Mouse (Mus musculus): ENCODE measurements around the gene Hba-a2.
"Not testable (repeated sequence)": the region's sequence is repeated elsewhere in the genome, so short reads cannot be mapped to it uniquely, and the experiment has no call there.

The Hba-a2 gene

GRCm38 (mm10) chr11:32296203-32296602 lies at the start of gene Hba-a2:
TSS of gene Hba-a2 (plus strand) at chr11:32296489.
- not testable (repeated sequence) for DNase-seq

DNA sequence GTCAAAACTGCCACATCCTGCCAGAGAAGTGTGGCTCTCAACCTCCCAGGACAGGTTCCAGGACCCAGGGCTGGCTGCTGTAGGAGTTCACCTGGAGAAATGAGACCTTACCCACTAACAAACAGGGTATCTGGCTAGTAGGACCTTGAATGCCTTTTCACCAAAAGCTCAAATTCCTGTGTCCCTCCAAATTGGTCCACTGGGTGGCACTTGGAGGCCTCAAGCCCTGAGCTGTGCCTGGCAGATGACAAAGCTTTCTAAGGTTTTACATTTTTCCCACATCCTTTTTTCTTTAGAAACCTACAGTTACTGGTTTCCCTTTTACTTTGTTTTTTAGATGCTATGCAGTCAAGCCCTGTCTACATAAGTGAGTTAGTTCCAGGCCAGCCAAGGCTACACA lies 49.2 kb upstream of the Hba-a2 start:
- no peak for DNase-seq

- no peak for DNase-seq
These were observed 47.9 kb upstream of the Hba-a2 start for GRCm38 (mm10) chr11:32248350-32248749.

DNA sequence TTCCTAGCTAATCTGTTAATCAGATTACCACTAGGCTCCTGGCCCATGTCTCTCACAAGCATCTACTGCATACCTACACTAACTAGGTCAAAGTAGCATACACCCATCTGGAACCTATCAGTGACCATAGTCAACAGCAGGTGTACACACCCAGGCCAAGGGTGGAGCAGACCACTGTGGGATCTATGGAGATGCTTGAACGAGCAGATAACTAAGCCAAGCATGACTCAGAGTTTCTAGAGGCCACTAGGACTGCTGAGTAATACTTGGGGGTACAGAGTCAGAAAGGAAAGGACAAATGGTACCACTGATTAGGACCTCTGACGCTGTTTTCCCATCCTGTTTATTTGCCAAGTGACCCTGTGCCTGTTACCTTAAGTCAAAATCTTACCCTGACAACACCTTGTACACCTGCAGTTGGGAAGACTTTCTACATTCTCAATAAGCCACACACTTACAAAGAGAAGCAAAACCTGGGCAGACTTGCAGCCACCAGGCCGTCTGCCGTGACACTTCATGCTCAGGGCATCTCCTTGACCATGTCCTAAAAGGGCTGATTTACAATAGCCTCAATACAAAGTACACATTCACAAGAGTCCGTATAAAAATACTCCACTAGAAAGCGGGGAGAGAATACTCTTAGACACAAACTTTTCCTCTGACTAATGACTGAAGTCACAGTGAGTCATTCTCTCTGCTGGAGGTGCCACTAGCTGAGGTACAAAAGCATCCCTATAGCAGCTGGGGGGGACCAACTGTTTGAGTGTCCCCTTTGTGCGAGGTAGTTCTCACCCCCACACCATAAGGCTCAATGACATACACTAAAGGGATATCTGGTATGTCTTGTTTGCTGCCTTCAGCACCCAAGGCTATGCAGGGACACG lies 45.2 kb upstream of the Hba-a2 start:
- DNase-seq: peak; percentile 11

DNA sequence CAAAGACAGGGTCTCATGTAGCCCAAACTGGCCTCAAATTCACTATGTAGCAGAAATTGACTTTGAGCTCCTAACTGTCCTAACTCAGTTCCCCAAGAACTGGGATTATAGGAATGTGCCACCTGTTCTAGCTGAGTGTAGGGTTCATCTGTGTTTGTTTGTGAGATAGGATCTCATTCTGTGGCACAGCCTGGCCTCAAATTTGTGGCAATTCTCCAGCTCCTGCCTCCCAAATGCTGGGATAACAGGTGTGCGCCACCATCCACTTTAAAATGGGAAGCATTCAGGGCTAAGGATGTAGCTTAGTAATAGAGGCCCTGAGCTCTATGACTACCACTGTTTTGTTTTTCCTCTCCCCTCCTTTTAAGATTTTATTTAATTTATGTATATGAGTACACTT lies 43.2 kb upstream of the Hba-a2 start:
- no peak for DNase-seq

DNA sequence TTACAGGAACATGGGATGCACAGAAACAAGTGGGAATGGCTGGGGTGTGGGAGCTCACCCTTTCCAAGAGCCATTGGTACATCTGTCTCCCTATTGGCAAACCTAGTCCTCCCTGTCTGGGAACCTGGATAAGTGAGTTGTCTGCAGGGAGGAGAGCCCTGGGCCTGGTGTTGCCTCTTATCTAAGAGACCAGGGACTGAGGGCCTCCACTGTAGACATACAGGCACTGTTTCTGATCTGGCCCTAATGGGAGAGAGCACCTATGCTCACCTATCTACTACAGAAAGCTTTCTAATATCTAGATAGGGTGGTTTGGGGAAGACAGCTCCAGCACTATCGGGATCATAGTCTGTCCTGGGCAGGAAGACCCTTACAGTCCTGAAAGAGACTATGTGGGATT lies 40.1 kb upstream of the Hba-a2 start:
- DNase-seq: no peak

- no peak for DNase-seq
These were observed 39.7 kb upstream of the Hba-a2 start for GRCm38 (mm10) chr11:32256566-32256965.

DNA sequence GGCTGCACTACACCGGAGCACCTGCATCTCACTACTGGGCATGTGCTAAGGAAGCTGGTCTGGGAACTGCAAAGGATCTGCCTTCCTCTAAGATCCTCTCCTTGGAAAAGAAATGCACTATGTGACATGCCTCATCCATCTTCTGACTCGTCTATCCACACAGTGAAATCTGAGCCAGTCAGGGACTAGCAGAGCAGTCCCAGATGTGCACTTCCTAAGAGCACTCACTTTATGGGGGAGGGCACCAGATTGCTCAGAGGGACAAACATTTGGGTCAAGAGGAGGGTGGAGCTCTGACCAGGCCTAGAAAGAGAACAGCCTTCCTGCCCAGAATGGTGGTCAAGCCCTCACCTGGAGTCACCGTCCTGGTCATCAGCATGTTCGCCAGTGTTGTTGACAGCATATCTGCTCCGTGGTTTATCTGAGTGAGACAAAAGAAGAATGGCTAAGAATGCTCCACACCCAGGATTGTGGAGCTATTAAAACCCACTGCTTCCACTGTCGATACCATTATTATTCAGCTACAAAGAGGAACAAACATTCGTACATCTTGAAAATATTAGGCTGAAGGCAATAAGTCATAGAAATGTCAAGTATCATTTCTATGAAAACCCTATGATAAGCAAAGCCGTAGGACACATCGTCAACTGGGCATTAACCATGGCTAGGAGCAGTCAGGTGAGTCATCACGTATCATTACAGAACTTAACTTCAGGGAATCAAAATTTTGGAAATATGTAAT lies 33.4 kb upstream of the Hba-a2 start:
- no peak for DNase-seq

GRCm38 (mm10) chr11:32265117-32265738 lies 31.1 kb upstream of the Hba-a2 start:
- DNase-seq: no peak

GRCm38 (mm10) chr11:32266194-32266593 lies 30.1 kb upstream of the Hba-a2 start:
- no peak for DNase-seq

- no peak for DNase-seq
These were observed 29.5 kb upstream of the Hba-a2 start for GRCm38 (mm10) chr11:32266776-32267175.

GRCm38 (mm10) chr11:32267188-32267884 lies 29.0 kb upstream of the Hba-a2 start, which contains the start of gene Nprl3:
TSS of gene Nprl3 (minus strand) at chr11:32267707.
- peak; percentile 96 for DNase-seq

GRCm38 (mm10) chr11:32267964-32268363 lies 28.3 kb upstream of the Hba-a2 start:
- peak; percentile 60 for DNase-seq

DNA sequence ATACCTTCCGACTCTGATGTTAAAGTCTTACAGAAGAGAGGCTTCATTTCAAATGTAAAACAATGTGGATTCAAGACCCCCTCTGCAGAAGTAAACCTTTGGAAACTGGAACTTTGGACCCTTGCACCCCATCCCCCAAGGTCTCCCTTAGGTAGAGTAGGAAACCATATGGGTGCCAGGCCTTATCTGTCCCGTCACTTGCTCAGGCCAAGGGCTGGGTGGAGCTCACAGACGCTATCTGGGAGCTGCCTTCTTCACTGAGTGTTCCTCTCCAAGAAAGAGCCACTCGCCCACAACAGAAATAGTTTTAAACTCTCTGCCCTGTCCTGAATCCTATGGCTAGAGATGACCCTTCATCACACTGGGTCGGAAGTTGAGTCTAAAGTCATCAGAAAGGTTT lies 27.3 kb upstream of the Hba-a2 start:
- no peak for DNase-seq

- DNase-seq: no peak
These were observed 25.1 kb upstream of the Hba-a2 start for GRCm38 (mm10) chr11:32271178-32271577.

- no peak for DNase-seq
These were observed 19.9 kb upstream of the Hba-a2 start, which contains the start of gene Hba-x for GRCm38 (mm10) chr11:32276347-32276746. TSS of gene Hba-x (plus strand) at chr11:32276400.

- DNase-seq: no peak
These were observed 18.4 kb upstream of the Hba-a2 start for GRCm38 (mm10) chr11:32277736-32278457.

- DNase-seq: no peak
These were observed 17.8 kb upstream of the Hba-a2 start for GRCm38 (mm10) chr11:32278458-32278957.

GRCm38 (mm10) chr11:32280646-32281045 lies 15.6 kb upstream of the Hba-a2 start:
- DNase-seq: no peak

DNA sequence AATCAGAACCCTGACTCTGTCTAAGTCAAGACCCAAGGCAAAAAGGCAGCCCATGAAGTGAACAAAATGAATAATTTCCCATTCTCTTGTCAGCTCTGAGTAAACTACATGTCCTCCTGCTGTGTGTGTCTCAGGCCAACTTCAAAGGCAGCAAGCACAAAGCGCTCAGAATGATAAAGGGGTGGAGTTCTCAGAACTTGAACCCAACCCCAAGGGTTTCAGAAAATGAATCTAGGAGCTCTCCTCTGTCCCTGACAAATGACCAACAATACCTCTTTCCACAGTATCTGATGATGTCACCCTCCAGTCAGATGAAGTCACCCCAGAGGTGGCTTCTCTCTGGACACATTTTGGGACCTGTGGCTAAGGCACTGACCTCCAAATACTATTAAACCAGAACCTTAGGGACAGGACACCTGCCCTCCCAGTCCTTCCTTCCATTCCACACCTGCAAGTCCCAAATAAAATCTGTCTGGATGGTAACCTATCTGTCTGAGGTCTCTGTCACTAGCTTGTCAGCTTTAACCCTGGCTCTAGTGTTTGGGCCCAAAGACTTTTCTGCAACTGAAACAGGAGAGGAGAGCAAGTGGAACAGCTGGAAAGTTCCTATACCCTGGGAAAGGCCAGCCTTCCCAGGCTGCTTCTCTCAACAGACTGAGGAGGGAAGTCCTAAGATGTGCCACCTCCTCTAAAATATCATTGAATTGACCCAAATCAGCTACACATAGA lies 14.7 kb upstream of the Hba-a2 start:
- DNase-seq: no peak
